Mouse (Mus musculus) forebrain, embryonic 13.5 days (tissue): ENCODE results near the gene Negr1. TPM values are rescaled to one million over a fixed set of nuclear protein-coding genes. Genes with fewer than 3 reads are reported as not detected.
A peak's percentile ranks its signal among the peaks of the same experiment; 100 is the strongest.

ENCODE experiments used
- ATAC-seq: fragments of 200-750 bp; cut with Nextera tagmentation; 2 replicates; pipeline ENCODE4 v1.8.0; 2017
- H3K27ac ChIP-seq: fragments of 300-500 bp; sonication (generic); 2 replicates; pipeline ENCODE4 v1.5.1; 2015; ENCODE audit warnings: inconsistent platforms, mild to moderate bottlenecking, moderate library complexity
- H3K27me3 ChIP-seq: fragments of 300-500 bp; sonication (generic); 2 replicates; pipeline ENCODE4 v1.6.1; 2015; ENCODE audit warnings: mild to moderate bottlenecking, inconsistent platforms
- H3K36me3 ChIP-seq: fragments of 300-500 bp; sonication (generic); 2 replicates; pipeline ENCODE4 v1.6.1; 2015; ENCODE audit warnings: mild to moderate bottlenecking, inconsistent platforms; ENCODE audit not compliant: poor library complexity, severe bottlenecking
- H3K4me1 ChIP-seq: fragments of 300-500 bp; sonication (generic); 2 replicates; pipeline ENCODE4 v1.6.1; 2015; ENCODE audit warnings: inconsistent platforms
- H3K4me2 ChIP-seq: fragments of 300-500 bp; sonication (generic); 2 replicates; pipeline ENCODE4 v1.6.1; 2015; ENCODE audit warnings: inconsistent platforms, mild to moderate bottlenecking, moderate library complexity
- H3K4me3 ChIP-seq: fragments of 300-500 bp; sonication (generic); 2 replicates; pipeline ENCODE4 v1.5.1; 2015; ENCODE audit warnings: mild to moderate bottlenecking, inconsistent platforms
- H3K9ac ChIP-seq: fragments of 300-500 bp; sonication (generic); 2 replicates; pipeline ENCODE4 v1.6.1; 2015; ENCODE audit warnings: mild to moderate bottlenecking, inconsistent platforms
- H3K9me3 ChIP-seq: fragments of 300-500 bp; sonication (generic); replicated peaks from 2 replicates; pipeline ENCODE4 v1.6.1; 2016; ENCODE audit warnings: inconsistent platforms
- WGBS: fragments of 180-500 bp; shearing (Covaris S2); methylation state at CpG from one replicate; pipeline ENCODE4 v1.1.7; 2015; 5-methylcytosine and 5-hydroxymethylcytosine counted together
- polyA plus RNA-seq: library from polyadenylated mRNA; unstranded; fragments of >200 nt; fragmentation: Nextera tagmentation; extraction: Ambion mirVana; gene quantifications from 2 replicates; pipeline ENCODE4 v1.2.1, GENCODE M21; 2015

Gene Negr1
- polyA plus RNA-seq, 1 experiment from 2014 or later, result 22.5 TPM

GRCm38 (mm10) chr3:156710240-156710639 lies 148.6 kb downstream of the Negr1 start:
- H3K4me2 ChIP-seq, result no peak overlapping the region
- ATAC-seq, result no peak
- H3K4me3 ChIP-seq, result no peak overlapping the region
- H3K4me1 ChIP-seq, result peaks cover 4% of the 10 kb centered on the region; the same call in 1 of the 2 replicates
- no peaks in the 10 kb centered on the region for H3K36me3 ChIP-seq
- H3K27ac ChIP-seq, result no peak overlapping the region
- no peak overlapping the region for H3K9ac ChIP-seq
- no peaks in the 10 kb centered on the region for H3K27me3 ChIP-seq
- H3K9me3 ChIP-seq, result no peaks in the 10 kb centered on the region
- WGBS, result 85% methylated on average over 5 of the region's 5 CpGs

DNA sequence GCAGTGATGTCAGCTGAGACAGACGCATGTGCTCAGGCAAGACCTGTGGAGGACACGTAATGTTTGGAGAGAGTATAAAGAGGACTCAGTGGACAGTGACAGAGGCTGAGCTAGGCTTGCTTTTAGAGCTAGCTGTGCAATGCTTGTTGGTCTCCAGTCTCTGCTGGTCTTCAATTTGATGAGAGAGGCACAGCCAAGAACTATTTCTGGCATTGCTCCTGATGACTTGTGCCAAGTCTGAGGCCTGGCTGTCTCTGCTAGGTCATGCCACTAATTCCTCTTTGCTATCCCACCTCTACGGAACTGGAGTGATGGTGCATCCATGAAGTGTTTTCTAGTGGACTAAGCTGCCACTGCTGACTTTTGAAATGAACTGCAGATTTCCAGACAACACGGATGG lies 149.1 kb downstream of the Negr1 start:
- no peaks in the 10 kb centered on the region for H3K36me3 ChIP-seq
- no peak overlapping the region for H3K4me2 ChIP-seq
- H3K4me3 ChIP-seq, result no peak overlapping the region
- H3K27ac ChIP-seq, result no peak overlapping the region
- WGBS, result 85% methylated on average over 4 of the region's 4 CpGs
- no peak overlapping the region for H3K9ac ChIP-seq
- ATAC-seq, result no peak
- H3K27me3 ChIP-seq, result no peaks in the 10 kb centered on the region
- peaks cover 4% of the 10 kb centered on the region; the same call in 1 of the 2 replicates for H3K4me1 ChIP-seq
- no peaks in the 10 kb centered on the region for H3K9me3 ChIP-seq

- ATAC-seq, result peak; percentile 43; the same call in 1 of the 2 replicates
- H3K9me3 ChIP-seq, result no peaks in the 10 kb centered on the region
These were observed 174.7 kb downstream of the Negr1 start for GRCm38 (mm10) chr3:156736335-156736734.

GRCm38 (mm10) chr3:156739529-156739928 lies 177.9 kb downstream of the Negr1 start:
- Histone ChIP-seq H3K27me3 (no peaks in the 10 kb centered on the region), H3K9me3 (no peaks in the 10 kb centered on the region), H3K4me2 (no peak overlapping the region), H3K36me3 (no peaks in the 10 kb centered on the region), H3K9ac (no peak overlapping the region), H3K4me1 (no peaks in the 10 kb centered on the region), H3K27ac (no peak overlapping the region), H3K4me3 (no peak overlapping the region)
- no peak for ATAC-seq
- WGBS, result 76% methylated on average over 3 of the region's 3 CpGs

More at GRCm38 (mm10) chr3:156736335-156736734, 174.7 kb downstream of the Negr1 start:
- H3K4me1 ChIP-seq, result no peaks in the 10 kb centered on the region
- no peaks in the 10 kb centered on the region for H3K27me3 ChIP-seq
- H3K4me2 ChIP-seq, result no peak overlapping the region
- H3K9ac ChIP-seq, result no peak overlapping the region
- H3K4me3 ChIP-seq, result no peak overlapping the region
- H3K27ac ChIP-seq, result no peak overlapping the region
- H3K36me3 ChIP-seq, result no peaks in the 10 kb centered on the region

- Histone ChIP-seq H3K4me2 (no peak overlapping the region), H3K4me1 (no peaks in the 10 kb centered on the region), H3K36me3 (no peaks in the 10 kb centered on the region), H3K27me3 (no peaks in the 10 kb centered on the region), H3K9me3 (no peaks in the 10 kb centered on the region), H3K9ac (no peak overlapping the region), H3K4me3 (no peak overlapping the region), H3K27ac (no peak overlapping the region)
- ATAC-seq, result no peak
- 90% methylated on average over 1 of the region's 1 CpGs for WGBS
These were observed 181.7 kb downstream of the Negr1 start for GRCm38 (mm10) chr3:156743266-156743665.

- H3K4me2 ChIP-seq, result no peak overlapping the region
- H3K9me3 ChIP-seq, result no peaks in the 10 kb centered on the region
- no peak overlapping the region for H3K27ac ChIP-seq
- no peak overlapping the region for H3K9ac ChIP-seq
- H3K4me1 ChIP-seq, result no peaks in the 10 kb centered on the region
- no peaks in the 10 kb centered on the region for H3K27me3 ChIP-seq
- 90% methylated on average over 5 of the region's 5 CpGs for WGBS
- H3K36me3 ChIP-seq, result no peaks in the 10 kb centered on the region
- no peak overlapping the region for H3K4me3 ChIP-seq
- ATAC-seq, result no peak
These were observed 183.7 kb downstream of the Negr1 start for GRCm38 (mm10) chr3:156745218-156745770.

DNA sequence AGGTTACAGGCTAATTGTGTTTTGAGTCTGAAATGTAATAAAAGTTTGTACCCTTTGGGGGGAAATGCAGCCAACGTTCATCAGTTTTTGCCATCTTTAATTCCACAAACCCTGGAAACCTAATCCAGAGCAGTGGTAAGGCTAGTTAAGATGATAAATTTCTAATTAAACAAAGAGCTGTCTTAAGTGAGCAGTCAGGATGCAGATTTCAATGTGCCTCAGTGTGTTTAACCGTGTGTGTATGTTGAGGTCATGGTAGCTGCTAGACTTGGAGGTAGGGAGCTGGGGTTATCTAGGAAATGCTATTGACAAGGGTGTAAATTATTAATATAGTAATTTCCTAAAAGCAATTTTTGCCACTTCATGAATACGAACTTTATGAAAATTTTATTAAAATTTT lies 185.9 kb downstream of the Negr1 start:
- Histone ChIP-seq H3K9ac (no peak overlapping the region), H3K4me1 (peaks cover 3% of the 10 kb centered on the region; the same call in 1 of the 2 replicates), H3K27ac (no peak overlapping the region), H3K4me3 (no peak overlapping the region), H3K27me3 (no peaks in the 10 kb centered on the region), H3K4me2 (no peak overlapping the region), H3K9me3 (no peaks in the 10 kb centered on the region), H3K36me3 (no peaks in the 10 kb centered on the region)
- WGBS, result 87% methylated on average over 3 of the region's 3 CpGs
- ATAC-seq, result no peak

DNA sequence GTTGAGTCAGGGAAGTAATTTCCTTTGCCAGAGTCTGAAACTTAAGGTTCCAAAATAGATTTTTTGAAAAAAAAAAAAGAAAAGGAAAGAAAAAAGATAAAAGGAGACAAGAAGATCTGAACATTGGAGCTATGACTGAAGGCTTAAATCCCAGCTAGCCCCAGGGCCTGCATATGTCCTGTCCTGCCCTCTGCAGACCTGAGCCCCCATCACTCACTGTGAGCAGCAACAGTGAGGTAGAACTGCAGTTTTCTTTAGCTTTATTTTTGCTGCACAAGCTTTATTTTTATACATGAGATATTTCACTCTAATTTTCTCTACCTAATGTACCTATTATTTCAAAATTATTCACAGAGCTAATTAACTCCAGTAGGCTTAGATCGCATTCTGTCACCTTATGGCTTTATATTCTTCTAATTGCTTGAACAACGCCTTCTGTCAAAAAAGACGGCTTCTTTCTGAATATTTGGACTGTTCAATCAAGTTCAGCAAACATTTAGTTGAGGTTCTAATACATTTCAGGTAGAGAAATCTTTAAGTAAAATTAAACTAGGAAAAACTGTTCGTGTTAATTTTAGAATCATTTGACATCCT lies 192.3 kb downstream of the Negr1 start:
- Histone ChIP-seq H3K4me3 (no peak overlapping the region), H3K4me2 (no peak overlapping the region), H3K4me1 (peaks cover 21% of the 10 kb centered on the region), H3K27ac (peak overlapping the region; percentile 48; the same call in 1 of the 2 replicates), H3K27me3 (no peaks in the 10 kb centered on the region), H3K36me3 (no peaks in the 10 kb centered on the region), H3K9me3 (no peaks in the 10 kb centered on the region), H3K9ac (no peak overlapping the region)
- WGBS, result 28% methylated on average over 4 of the region's 4 CpGs
- peak; percentile 57 for ATAC-seq

DNA sequence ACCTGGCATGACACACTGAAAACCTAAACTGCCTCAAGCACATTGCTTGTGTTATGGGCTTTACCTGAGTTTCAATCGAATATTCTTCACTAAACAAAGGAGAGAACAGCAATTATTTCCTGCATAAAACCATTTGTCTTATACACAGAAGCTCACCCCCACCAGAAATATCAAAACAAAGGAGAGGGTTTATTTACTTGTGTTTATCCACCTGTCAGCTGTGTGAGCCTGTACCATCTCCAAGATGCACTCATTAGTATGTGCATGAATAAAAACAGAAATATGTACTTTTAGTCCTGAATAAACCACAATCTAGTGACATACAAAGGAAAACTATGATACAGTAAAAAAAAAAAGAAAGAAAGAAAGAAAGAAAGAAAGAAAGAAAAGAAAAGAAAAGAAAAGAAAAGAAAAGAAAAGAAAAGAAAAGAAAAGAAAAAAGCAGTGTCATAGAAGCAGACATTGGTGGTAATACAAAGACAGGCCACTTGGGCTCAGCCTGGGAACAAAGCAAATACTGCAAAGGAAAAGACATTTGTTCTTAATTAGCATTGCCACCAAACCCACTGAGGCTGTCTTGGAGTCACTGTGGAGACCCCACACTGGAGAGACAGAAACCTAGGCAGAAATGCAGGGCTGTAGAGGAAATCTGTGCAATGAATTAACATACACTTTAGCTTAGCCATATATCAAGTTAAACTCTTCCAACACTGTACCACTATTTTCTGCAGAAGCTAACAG lies 193.4 kb downstream of the Negr1 start:
- no peak overlapping the region for H3K4me2 ChIP-seq
- H3K9ac ChIP-seq, result no peak overlapping the region
- H3K27ac ChIP-seq, result no peak overlapping the region
- no peak overlapping the region for H3K4me3 ChIP-seq
- H3K36me3 ChIP-seq, result no peaks in the 10 kb centered on the region
- peak; percentile 75 for ATAC-seq
- no peaks in the 10 kb centered on the region for H3K9me3 ChIP-seq
- no peaks in the 10 kb centered on the region for H3K27me3 ChIP-seq
- 27% methylated on average over 1 of the region's 1 CpGs for WGBS
- H3K4me1 ChIP-seq, result peaks cover 21% of the 10 kb centered on the region

DNA sequence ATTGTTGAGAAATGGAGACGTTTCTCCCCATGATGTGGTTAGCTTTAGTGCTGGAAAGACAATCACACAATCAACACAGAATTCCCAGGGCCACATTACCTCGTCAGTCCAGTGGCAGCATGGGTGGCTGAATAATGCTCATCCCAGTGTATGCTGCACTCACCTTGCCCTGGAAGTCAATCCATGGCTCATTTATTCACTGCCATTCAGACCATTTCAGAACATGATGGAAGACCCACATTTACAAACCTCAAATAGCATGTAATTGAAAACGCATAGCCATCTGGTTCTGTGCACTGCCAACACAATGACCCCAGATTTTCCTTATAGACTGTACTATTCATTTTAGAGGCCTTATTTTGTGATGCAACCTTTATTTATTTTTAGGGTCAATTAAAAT lies 203.4 kb downstream of the Negr1 start:
- no peak overlapping the region for H3K9ac ChIP-seq

DNA sequence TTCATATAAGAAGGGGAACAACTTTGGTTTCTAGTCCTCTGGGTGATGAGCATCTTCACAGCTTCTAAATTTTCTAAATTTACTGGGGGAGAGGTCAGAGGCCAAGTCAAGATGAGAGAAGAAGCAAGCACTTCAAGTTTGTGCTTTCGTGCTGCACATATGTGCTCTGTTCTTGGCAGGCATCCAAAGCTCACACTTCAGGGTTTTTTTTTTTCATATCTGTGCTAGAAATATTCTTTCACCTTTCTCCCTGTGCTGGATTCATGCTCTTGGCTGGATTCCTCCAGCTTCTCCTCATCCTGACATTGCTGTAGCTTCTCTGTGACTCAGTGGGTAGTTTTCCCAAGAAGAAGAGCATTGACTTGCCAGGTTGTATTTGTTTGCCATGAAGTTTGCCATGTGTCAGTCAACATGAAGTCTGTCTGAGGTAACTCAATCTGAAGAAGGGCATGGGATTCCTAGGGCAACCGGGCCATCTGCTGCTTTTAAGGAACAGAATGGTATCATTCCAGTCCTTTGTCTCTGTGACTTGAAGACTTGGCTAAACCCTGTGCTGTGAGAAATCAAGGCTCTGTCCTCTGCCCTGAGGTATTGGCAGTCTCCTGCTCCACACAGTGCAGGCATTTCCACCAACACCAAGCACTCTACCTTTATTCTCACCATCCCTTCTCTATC lies 204.7 kb downstream of the Negr1 start:
- no peaks in the 10 kb centered on the region for H3K9me3 ChIP-seq
- H3K27me3 ChIP-seq, result no peaks in the 10 kb centered on the region
- H3K4me3 ChIP-seq, result no peak overlapping the region
- H3K27ac ChIP-seq, result no peak overlapping the region
- H3K9ac ChIP-seq, result no peak overlapping the region
- 57% methylated on average over 2 of the region's 2 CpGs for WGBS
- ATAC-seq, result peak; percentile 66; the same call in 1 of the 2 replicates
- H3K36me3 ChIP-seq, result no peaks in the 10 kb centered on the region
- 0 out of 2 replicates have a peak, but pooled peaks cover 4% of the 10 kb centered on the region for H3K4me1 ChIP-seq
- H3K4me2 ChIP-seq, result no peak overlapping the region

More for the DNA sequence above, 203.4 kb downstream of the Negr1 start:
- 0 out of 2 replicates have a peak, but pooled peaks cover 4% of the 10 kb centered on the region for H3K4me1 ChIP-seq
- H3K27me3 ChIP-seq, result no peaks in the 10 kb centered on the region
- no peak overlapping the region for H3K4me3 ChIP-seq
- no peak overlapping the region for H3K4me2 ChIP-seq
- no peaks in the 10 kb centered on the region for H3K36me3 ChIP-seq
- H3K9me3 ChIP-seq, result no peaks in the 10 kb centered on the region
- no peak overlapping the region for H3K27ac ChIP-seq
- no peak for ATAC-seq
- 66% methylated on average over 3 of the region's 3 CpGs for WGBS

GRCm38 (mm10) chr3:156771626-156772025 lies 210.0 kb downstream of the Negr1 start:
- no peak for ATAC-seq
- no peak overlapping the region for H3K27ac ChIP-seq
- H3K9me3 ChIP-seq, result no peaks in the 10 kb centered on the region
- no peak overlapping the region for H3K4me3 ChIP-seq
- H3K27me3 ChIP-seq, result no peaks in the 10 kb centered on the region
- no peaks in the 10 kb centered on the region for H3K36me3 ChIP-seq
- no peaks in the 10 kb centered on the region for H3K4me1 ChIP-seq
- no peak overlapping the region for H3K4me2 ChIP-seq
- 76% methylated on average over 2 of the region's 2 CpGs for WGBS
- H3K9ac ChIP-seq, result no peak overlapping the region
